Mouse (Mus musculus) CH12.LX (cell line): ENCODE measurements at regions not wholly inside any gene's neighbourhood (a gene's known extent, or its start where the extent isn't known, plus 50 kb on each side); places are given as distances from the start of the nearest gene placed in this dataset.

Experiments used
- CTCF ChIP-seq, 2 experiments: IDR thresholded peaks in 1 of 2; conservative IDR thresholded peaks in 1 of 2; 2 replicates each; pipeline ENCODE4 v1.5.1; 2011 to 2012; ENCODE audit warnings: low read depth in 2 of 2, low read length in 2 of 2, improper control_type of control experiment in 1 of 2, inconsistent platforms in 1 of 2, mild to moderate bottlenecking in 1 of 2, moderate library complexity in 1 of 2
- EP300 ChIP-seq: IDR thresholded peaks from 2 replicates; pipeline ENCODE4 v1.6.1; 2011; ENCODE audit warnings: low read length, improper control_type of control experiment
- RAD21 ChIP-seq: IDR thresholded peaks from 2 replicates; pipeline ENCODE4 v1.6.1; 2011; ENCODE audit warnings: low read depth, mild to moderate bottlenecking, low read length, improper control_type of control experiment, moderate library complexity
- SMC3 ChIP-seq: IDR thresholded peaks from 2 replicates; pipeline ENCODE4 v1.6.1; 2011; ENCODE audit warnings: low read depth, low read length, improper control_type of control experiment

DNA sequence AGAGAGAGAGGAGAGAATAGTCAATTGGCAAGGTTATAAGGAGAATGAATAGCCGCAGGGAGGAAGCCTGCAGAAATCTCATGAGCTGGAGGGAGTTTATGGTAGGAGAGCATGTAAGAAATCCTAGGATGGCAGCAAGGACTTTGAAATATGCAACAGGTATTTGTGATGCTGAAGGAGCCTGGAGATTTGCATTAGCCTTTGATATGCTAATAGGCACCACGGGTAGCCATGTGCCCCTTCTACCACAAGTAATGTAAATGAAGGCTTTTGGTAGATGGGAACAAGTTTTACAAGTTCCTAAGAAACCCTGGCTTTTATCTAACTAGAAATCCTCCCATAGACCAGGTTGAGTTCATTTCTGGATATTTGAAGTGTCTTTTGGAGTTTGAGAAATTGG is 871.2 kb downstream of the Defb40 start:
- TF ChIP-seq CTCF (conservative IDR thresholded peaks at IDR 0.05 in 1 of 2, IDR thresholded peaks at IDR 0.05 in 1 of 2; ENCODE audit: low read depth in 2 of 2, low read length in 2 of 2) (no peak), RAD21 (no peak), EP300 (no peak), SMC3 (no peak)
